Mouse (Mus musculus) heart, postnatal 0 days (tissue): ENCODE results near the gene Ndufb6.

Source experiments
- CTCF ChIP-seq: IDR thresholded peaks from 2 replicates; pipeline ENCODE4 v1.5.1; 2016; ENCODE audit warnings: antibody characterized with exemption, control low read depth, low read depth
- EP300 ChIP-seq: IDR thresholded peaks from 2 replicates; pipeline ENCODE4 v1.6.1; 2016; ENCODE audit warnings: antibody characterized with exemption, low read depth

GRCm38 (mm10) chr4:40244035-40244434, 35.2 kb downstream of the Ndufb6 start:
- TF ChIP-seq CTCF (no peak), EP300 (no peak)
